Mouse (Mus musculus) spleen, adult 2 months (tissue): Measurements from ENCODE around the gene Tmco4. TPM values are rescaled to one million over a fixed set of nuclear protein-coding genes. Genes with fewer than 3 reads are reported as not detected.

Experiments
- DNase-seq, 2 experiments: peaks; one replicate each; pipeline versions ENCODE4 v3.0.0 to v3.0.0-alpha.2; 2012 to 2021; ENCODE audit warnings: low spot score in 2 of 2, low read depth in 1 of 2
- H3K27ac ChIP-seq: fragments of 200-500 bp; 2 replicates; pipeline ENCODE4 v1.5.1; 2012; ENCODE audit warnings: low read length, inconsistent platforms; ENCODE audit not compliant: insufficient read depth
- H3K27me3 ChIP-seq: fragments of 200-500 bp; 2 replicates; pipeline ENCODE4 v1.6.1; 2012; ENCODE audit warnings: mild to moderate bottlenecking, moderate library complexity, low read length, inconsistent platforms; ENCODE audit not compliant: control insufficient read depth, insufficient read depth
- H3K36me3 ChIP-seq: fragments of 200-500 bp; 2 replicates; pipeline ENCODE4 v1.6.1; 2012; ENCODE audit warnings: mild to moderate bottlenecking, low read length, inconsistent platforms; ENCODE audit not compliant: control insufficient read depth, insufficient read depth
- H3K4me1 ChIP-seq: fragments of 200-500 bp; 2 replicates; pipeline ENCODE4 v1.6.1; 2011; ENCODE audit warnings: inconsistent platforms; ENCODE audit not compliant: control insufficient read depth, insufficient read depth, insufficient read length
- H3K4me3 ChIP-seq: fragments of 200-500 bp; 2 replicates; pipeline ENCODE4 v1.5.1; 2011; ENCODE audit warnings: mild to moderate bottlenecking, inconsistent platforms; ENCODE audit not compliant: insufficient read depth, insufficient read length; ENCODE audit errors: extremely low read depth
- CTCF ChIP-seq: fragments of 200-500 bp; IDR thresholded peaks from 2 replicates; pipeline ENCODE4 v1.5.1; 2011; ENCODE audit warnings: mild to moderate bottlenecking, inconsistent platforms; ENCODE audit not compliant: insufficient read depth, insufficient read length, insufficient replicate concordance; ENCODE audit errors: extremely low read depth
- POLR2A ChIP-seq: fragments of 200-500 bp; IDR thresholded peaks from 2 replicates; pipeline ENCODE4 v1.6.1; 2011; ENCODE audit warnings: low read depth, low read length, inconsistent platforms
- WGBS: fragments of 180-500 bp; shearing (Covaris S2); methylation state at CpG from one replicate; pipeline ENCODE4 v1.1.7; 2018; 5-methylcytosine and 5-hydroxymethylcytosine counted together
- polyA plus RNA-seq: library from polyadenylated mRNA; depleted of rRNA; stranded (reverse); fragments of >200 nt; gene quantifications from 2 replicates; pipeline ENCODE4 v1.2.3, GENCODE M21; 2012

The Tmco4 gene
- polyA plus RNA-seq, 1 experiment: 18.4 TPM

GRCm38 (mm10) chr4:138941401-138941800, 31.3 kb upstream of the Tmco4 start:
- WGBS: 64% methylated on average over 7 of the region's 7 CpGs
- no peak overlapping the region for H3K27ac ChIP-seq
- H3K27me3 ChIP-seq: no peaks in the 10 kb centered on the region
- no peak overlapping the region for H3K4me3 ChIP-seq
- H3K4me1 ChIP-seq: peaks cover 2% of the 10 kb centered on the region; the same call in 1 of the 2 replicates
- TF ChIP-seq POLR2A: no peak
- no peak for TF ChIP-seq CTCF
- DNase-seq: no peak
- H3K36me3 ChIP-seq: no peaks in the 10 kb centered on the region

- 87% methylated on average over 6 of the region's 6 CpGs for WGBS
- Histone ChIP-seq H3K4me3 (no peak overlapping the region), H3K4me1 (peaks cover 2% of the 10 kb centered on the region; the same call in 1 of the 2 replicates), H3K36me3 (no peaks in the 10 kb centered on the region), H3K27me3 (no peaks in the 10 kb centered on the region), H3K27ac (no peak overlapping the region)
- TF ChIP-seq CTCF (no peak), POLR2A (no peak)
- DNase-seq: no peak
Observed at GRCm38 (mm10) chr4:138941966-138942365, 30.7 kb upstream of the Tmco4 start.

DNA sequence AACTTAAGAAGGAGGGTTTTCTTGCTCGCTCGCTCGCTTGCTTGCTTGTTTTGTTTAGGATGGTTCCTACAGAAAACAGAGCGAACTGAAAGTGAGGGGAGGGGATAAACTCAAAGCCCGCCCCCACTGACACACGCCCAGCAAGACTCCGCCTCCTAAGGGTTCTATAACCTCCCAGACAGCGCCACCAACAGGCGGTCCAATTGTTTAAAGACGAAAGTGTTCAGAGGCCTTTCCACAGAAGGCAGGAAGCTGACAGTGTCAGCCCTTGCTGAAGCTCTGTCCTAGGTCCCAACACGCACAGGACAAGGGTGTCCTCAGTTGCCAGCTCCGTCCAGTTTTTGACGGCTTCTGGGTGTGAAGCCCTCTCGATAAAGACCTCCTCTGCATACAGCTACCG, 29.0 kb upstream of the Tmco4 start:
- Histone ChIP-seq H3K4me3 (peak overlapping the region; percentile 54), H3K36me3 (no peaks in the 10 kb centered on the region), H3K27me3 (no peaks in the 10 kb centered on the region), H3K4me1 (no peaks in the 10 kb centered on the region; the same call in 1 of the 2 replicates), H3K27ac (no peak overlapping the region)
- DNase-seq: peak; percentile 89 to 91
- WGBS: 8% methylated on average over 15 of the region's 15 CpGs
- TF ChIP-seq POLR2A (no peak), CTCF (peak; percentile 60; the same call in 1 of the 2 replicates)

GRCm38 (mm10) chr4:138948257-138948656, 24.4 kb upstream of the Tmco4 start:
- Histone ChIP-seq H3K4me3 (no peak overlapping the region), H3K27ac (no peak overlapping the region), H3K36me3 (no peaks in the 10 kb centered on the region), H3K4me1 (no peaks in the 10 kb centered on the region), H3K27me3 (no peaks in the 10 kb centered on the region)
- DNase-seq: no peak
- TF ChIP-seq POLR2A (no peak), CTCF (no peak)
- WGBS: 86% methylated on average over 2 of the region's 2 CpGs

GRCm38 (mm10) chr4:138958612-138959011, 14.1 kb upstream of the Tmco4 start:
- no peak for TF ChIP-seq POLR2A
- TF ChIP-seq CTCF: no peak
- Histone ChIP-seq H3K27me3 (no peaks in the 10 kb centered on the region), H3K27ac (no peak overlapping the region), H3K4me3 (no peak overlapping the region), H3K4me1 (peaks cover 2% of the 10 kb centered on the region; the same call in 1 of the 2 replicates), H3K36me3 (no peaks in the 10 kb centered on the region)
- DNase-seq: no peak
- 83% methylated on average over 9 of the region's 9 CpGs for WGBS

DNA sequence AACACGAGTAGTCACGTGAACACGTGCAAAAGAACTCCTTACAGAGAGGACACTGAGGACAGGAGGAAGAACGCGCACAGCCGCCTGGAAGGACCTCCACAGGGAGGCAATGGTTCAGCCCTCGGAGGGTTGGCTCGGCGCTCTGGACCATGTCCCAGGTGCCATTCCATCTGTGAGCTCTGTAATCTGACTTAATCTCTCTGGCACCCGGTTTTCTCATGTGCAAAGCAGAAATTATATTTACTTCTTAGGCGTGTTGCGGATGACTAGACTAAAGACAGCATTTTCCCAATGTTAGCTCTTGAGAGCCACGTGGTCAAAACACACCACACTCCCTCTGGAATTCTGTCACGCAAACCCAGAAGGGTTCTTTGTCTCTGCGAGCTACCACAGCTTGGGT, 13.6 kb upstream of the Tmco4 start:
- Histone ChIP-seq H3K4me1 (peaks cover 2% of the 10 kb centered on the region; the same call in 1 of the 2 replicates), H3K36me3 (no peaks in the 10 kb centered on the region), H3K27ac (no peak overlapping the region), H3K27me3 (no peaks in the 10 kb centered on the region), H3K4me3 (no peak overlapping the region)
- no peak for TF ChIP-seq CTCF
- no peak for DNase-seq
- whole genome bisulfite sequencing: 86% methylated on average over 15 of the region's 15 CpGs

- no peak for DNase-seq
- H3K27me3 ChIP-seq: no peaks in the 10 kb centered on the region
- WGBS: 72% methylated on average over 7 of the region's 7 CpGs
- peaks cover 2% of the 10 kb centered on the region; the same call in 1 of the 2 replicates for H3K4me1 ChIP-seq
- no peak overlapping the region for H3K27ac ChIP-seq
- H3K36me3 ChIP-seq: no peaks in the 10 kb centered on the region
- no peak for TF ChIP-seq CTCF
- no peak for TF ChIP-seq POLR2A
- H3K4me3 ChIP-seq: no peak overlapping the region
Observed at GRCm38 (mm10) chr4:138959926-138960325, 12.8 kb upstream of the Tmco4 start.
